26 mouse cellular contexts compared by ENCODE assay signal in the genomic region with DNA sequence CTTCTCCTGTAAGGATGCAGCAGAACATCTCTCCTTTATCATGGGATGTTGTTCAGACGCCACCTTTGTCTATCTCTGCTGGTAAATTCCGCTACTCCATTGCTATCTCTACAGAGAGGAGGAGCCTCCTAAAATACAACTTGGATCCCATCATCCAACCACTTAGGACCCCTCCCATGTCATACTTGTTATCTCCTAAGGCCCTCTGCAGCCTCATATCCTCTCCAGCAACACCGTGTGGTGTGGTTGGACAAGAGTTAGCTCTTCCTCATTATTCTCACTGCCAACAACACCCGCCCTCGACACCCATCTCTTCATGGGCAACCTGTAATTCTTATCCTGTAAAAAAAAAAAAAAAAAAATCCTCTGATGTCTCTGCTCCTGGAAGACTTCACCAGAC.
DNase-seq lines count a peak whose midpoint lies in the region; ATAC-seq and TF ChIP-seq lines count a peak whose summit lies in the region.
"Had no signal": no experiment of that assay in that cellular context is flagged by ENCODE, and none has a peak within 500 bp of the region (broad histone marks: within the 10 kb centered on the region; RNA-seq: fewer than 3 reads in every experiment).

No protein-coding gene starts in this region.

- H3K79me2 ChIP-seq in MEL (ENCODE audit: control insufficient read depth, insufficient read depth, low read length, poor library complexity), result no peaks in the 10 kb centered on the region

- H3K9ac ChIP-seq in liver, embryonic 14.5 days (replicated peaks), result no peak overlapping the region
- H3K9ac ChIP-seq in liver, embryonic 11.5 days (ENCODE audit: low read depth, low read length), result no peak overlapping the region
- no peak overlapping the region for H3K9ac ChIP-seq in MEL (ENCODE audit: control insufficient read depth, low read depth, low read length, poor library complexity, severe bottlenecking)
- H3K9ac ChIP-seq: embryonic facial prominence, embryonic 13.5 days; embryonic facial prominence, embryonic 15.5 days; forebrain, embryonic 12.5 days had no signal

- no peak for TF ChIP-seq CTCF in liver, embryonic 14.5 days (IDR thresholded peaks at IDR 0.05; ENCODE audit: low read depth)
- TF ChIP-seq CTCF in MEL (IDR thresholded peaks at IDR 0.05 in 2 of 3, conservative IDR thresholded peaks at IDR 0.05 in 1 of 3; ENCODE audit: control insufficient read depth in 1 of 3, insufficient read depth in 1 of 3, low read depth in 2 of 3, low read length in 3 of 3, poor library complexity in 1 of 3, severe bottlenecking in 1 of 3), result no peak

- H3K27ac ChIP-seq in liver, embryonic 14.5 days, result no peak overlapping the region
- no peak overlapping the region for H3K27ac ChIP-seq in liver, embryonic 11.5 days (ENCODE audit: low read depth, low read length)
- H3K27ac ChIP-seq in MEL (ENCODE audit: control insufficient read depth, low read depth, low read length), result no peak overlapping the region
- H3K27ac ChIP-seq: embryonic facial prominence, embryonic 13.5 days; embryonic facial prominence, embryonic 15.5 days; forebrain, embryonic 10.5 days; forebrain, embryonic 12.5 days had no signal

- no peak for DNase-seq in liver, embryonic 14.5 days (ENCODE audit: low read depth in 3 of 3, low spot score in 3 of 3)
- no peak for DNase-seq in liver, embryonic 11.5 days (ENCODE audit: low spot score)
- peak; percentile 83 for DNase-seq in MEL (ENCODE audit: low read depth, low spot score)
- peak; percentile 91 for DNase-seq in MEL-GATA-1-ER (ENCODE audit: extremely low read depth, low read depth)
- DNase-seq in layer of hippocampus, adult 11-12 months (ENCODE audit: low spot score), result no peak
- DNase-seq in thymus, postnatal 14 days, result no peak
- no peak for DNase-seq in heart, postnatal 14 days
- DNase-seq: adrenal gland, adult 8-10 months; adrenal gland, postnatal 14 days; adrenal gland, postnatal 36 days; cerebellum, adult 11-12 months; cerebellum, adult 2 months; cerebellum, adult 9-10 months; cerebellum, postnatal 10 days; cerebellum, postnatal 25 days; embryo, embryonic 11 days had no signal

- intact Hi-C loops in heart, postnatal 14 days (cut with DNase I), result loop anchor here (5.0 to 10.0 kb wide), 3 partner anchors 96 to 354 kb away; no protein-coding TSS in a partner anchor

- TF ChIP-seq EP300 in liver, embryonic 14.5 days (IDR thresholded peaks at IDR 0.05; ENCODE audit: low read depth), result no peak
- TF ChIP-seq EP300 in MEL (IDR thresholded peaks at IDR 0.05; ENCODE audit: low read depth in 1 of 2, low read length in 2 of 2), result peak; percentile 45 to 58; a peak in 3 of 4 replicates

- ATAC-seq in liver, embryonic 14.5 days (ENCODE audit: insufficient read depth), result peak; percentile 43; the same call in 1 of the 2 replicates
- no peak for ATAC-seq in liver, embryonic 11.5 days (replicated peaks; ENCODE audit: low FRiP score)
- peak; percentile 56 for ATAC-seq in megakaryocyte progenitor cell, adult 5-6 weeks (replicated peaks; ENCODE audit: poor library complexity)
- ATAC-seq: activated CD4-positive, CD25-positive, alpha-beta regulatory T cell, adult 4 months; forebrain, embryonic 14.5 days; forebrain, embryonic 16.5 days; Patski had no signal

- TF ChIP-seq RAD21 in MEL (IDR thresholded peaks at IDR 0.05; ENCODE audit: low read depth, low read length), result no peak

- no peak overlapping the region for H3K4me2 ChIP-seq in liver, embryonic 14.5 days (ENCODE audit: low read depth)
- no peak overlapping the region for H3K4me2 ChIP-seq in liver, embryonic 11.5 days
- H3K4me2 ChIP-seq: embryonic facial prominence, embryonic 13.5 days; embryonic facial prominence, embryonic 15.5 days; forebrain, embryonic 12.5 days had no signal

- TF ChIP-seq POLR2A in MEL (IDR thresholded peaks at IDR 0.05; ENCODE audit: control insufficient read depth in 1 of 2, insufficient read depth in 1 of 2, low read depth in 1 of 2, low read length in 2 of 2, poor library complexity in 1 of 2), result no peak

- no peaks in the 10 kb centered on the region for H3K36me3 ChIP-seq in liver, embryonic 14.5 days (replicated peaks; ENCODE audit: control insufficient read depth, insufficient read depth, low read depth)
- H3K36me3 ChIP-seq in liver, embryonic 11.5 days (ENCODE audit: control insufficient read depth, insufficient read depth, low read length), result no peaks in the 10 kb centered on the region
- H3K36me3 ChIP-seq in MEL (ENCODE audit: control insufficient read depth in 1 of 2, insufficient read depth in 2 of 2, low read length in 2 of 2), result peaks cover 0 to 2% of the 10 kb centered on the region in 2 experiments; a peak in 2 of 4 replicates
- H3K36me3 ChIP-seq: embryonic facial prominence, embryonic 13.5 days; embryonic facial prominence, embryonic 15.5 days; forebrain, embryonic 10.5 days; forebrain, embryonic 12.5 days had no signal

- H3K27me3 ChIP-seq in liver, embryonic 14.5 days (ENCODE audit: control insufficient read depth, insufficient read depth, low read length), result peaks cover 7% of the 10 kb centered on the region; the same call in 1 of the 2 replicates
- peaks cover 42% of the 10 kb centered on the region for H3K27me3 ChIP-seq in liver, embryonic 11.5 days (replicated peaks; ENCODE audit: control insufficient read depth, insufficient read depth, low read length)
- no peaks in the 10 kb centered on the region; a peak in 1 of 4 replicates for H3K27me3 ChIP-seq in MEL (ENCODE audit: control insufficient read depth in 1 of 2, insufficient read depth in 2 of 2, low read length in 2 of 2)

- H3K9me3 ChIP-seq in liver, embryonic 14.5 days (ENCODE audit: control insufficient read depth, low read length), result no peaks in the 10 kb centered on the region
- H3K9me3 ChIP-seq in liver, embryonic 11.5 days (ENCODE audit: control insufficient read depth, low read length), result no peaks in the 10 kb centered on the region
- no peaks in the 10 kb centered on the region for H3K9me3 ChIP-seq in MEL (replicated peaks; ENCODE audit: insufficient read depth, low read length)
- H3K9me3 ChIP-seq: embryonic facial prominence, embryonic 13.5 days; embryonic facial prominence, embryonic 15.5 days; forebrain, embryonic 10.5 days; forebrain, embryonic 12.5 days had no signal

- no peak overlapping the region for H3K4me3 ChIP-seq in liver, embryonic 14.5 days (ENCODE audit: insufficient read depth in 1 of 2, low read depth in 2 of 2, low read length in 2 of 2)
- H3K4me3 ChIP-seq in liver, embryonic 11.5 days (ENCODE audit: low read depth, low read length), result no peak overlapping the region
- H3K4me3 ChIP-seq in MEL (ENCODE audit: control insufficient read depth in 1 of 2, insufficient read depth in 1 of 2, low read depth in 2 of 2, low read length in 2 of 2), result no peak overlapping the region
- H3K4me3 ChIP-seq: embryonic facial prominence, embryonic 13.5 days; embryonic facial prominence, embryonic 15.5 days; erythroblast, embryonic 14.5 days; forebrain, embryonic 10.5 days; forebrain, embryonic 12.5 days had no signal

- no peaks in the 10 kb centered on the region; a peak in 1 of 4 replicates for H3K4me1 ChIP-seq in liver, embryonic 14.5 days (replicated peaks; ENCODE audit: control insufficient read depth in 2 of 2, insufficient read depth in 2 of 2, low read length in 1 of 2)
- peaks cover 11% of the 10 kb centered on the region for H3K4me1 ChIP-seq in liver, embryonic 11.5 days (replicated peaks; ENCODE audit: control insufficient read depth, insufficient read depth, low read length)
- peaks cover 0 to 13% of the 10 kb centered on the region in 2 experiments; a peak in 3 of 4 replicates for H3K4me1 ChIP-seq in MEL (ENCODE audit: control insufficient read depth in 1 of 2, insufficient read depth in 2 of 2, low read length in 2 of 2)

- WGBS in liver, embryonic 14.5 days (ENCODE audit: insufficient replicate concordance), result 12% methylated on average over 5 of the region's 5 CpGs
- WGBS in liver, embryonic 11.5 days, result 42% methylated on average over 5 of the region's 5 CpGs

TF ChIP-seq in MEL, 35 proteins besides CTCF, POLR2A, EP300 and RAD21:
- TF ChIP-seq TBP (IDR thresholded peaks at IDR 0.05; ENCODE audit: low read depth, low read length), result no peak
- TF ChIP-seq MYB (IDR thresholded peaks at IDR 0.05; ENCODE audit: low read depth, low read length), result no peak
- no peak for TF ChIP-seq ZMIZ1 (IDR thresholded peaks at IDR 0.05; ENCODE audit: low read depth, low read length)
- TF ChIP-seq HCFC1 (IDR thresholded peaks at IDR 0.05; ENCODE audit: low read depth, low read length), result no peak
- no peak for TF ChIP-seq CHD2 (IDR thresholded peaks at IDR 0.05; ENCODE audit: low read length)
- TF ChIP-seq ZKSCAN1 (IDR thresholded peaks at IDR 0.05; ENCODE audit: low read depth, low read length), result no peak
- TF ChIP-seq E2F4 (IDR thresholded peaks at IDR 0.05; ENCODE audit: borderline replicate concordance, low read depth, low read length), result no peak
- no peak for TF ChIP-seq MAFK (IDR thresholded peaks at IDR 0.05; ENCODE audit: borderline replicate concordance, low read depth, low read length)
- no peak for TF ChIP-seq MAX (IDR thresholded peaks at IDR 0.05; ENCODE audit: low read length)
- TF ChIP-seq TCF12 (IDR thresholded peaks at IDR 0.05; ENCODE audit: low read depth, low read length), result 0 out of 2 replicates have a peak, but pooled peaks have one; percentile 31
- no peak for TF ChIP-seq SIN3A (IDR thresholded peaks at IDR 0.05; ENCODE audit: low read length)
- TF ChIP-seq ETS1 (IDR thresholded peaks at IDR 0.05; ENCODE audit: low read depth, low read length), result peak; percentile 39; the same call in 1 of the 2 replicates
- TF ChIP-seq GATA1 (IDR thresholded peaks at IDR 0.05; ENCODE audit: low read depth, low read length), result peak; percentile 77
- no peak for TF ChIP-seq MYC (IDR thresholded peaks at IDR 0.05; ENCODE audit: low read depth, low read length)
- no peak for TF ChIP-seq MEF2A (IDR thresholded peaks at IDR 0.05; ENCODE audit: extremely low read depth, insufficient replicate concordance, low read depth, low read length, poor library complexity, severe bottlenecking)
- peak; percentile 80 for TF ChIP-seq TAL1 (IDR thresholded peaks at IDR 0.05; ENCODE audit: low read length)
- no peak for TF ChIP-seq POLR2AphosphoS5 (IDR thresholded peaks at IDR 0.05; ENCODE audit: borderline replicate concordance, low read depth, low read length)
- no peak for TF ChIP-seq JUND (IDR thresholded peaks at IDR 0.05; ENCODE audit: low read depth, low read length)
- no peak for TF ChIP-seq RCOR1 (IDR thresholded peaks at IDR 0.05; ENCODE audit: low read depth, low read length)
- TF ChIP-seq ELF1 (IDR thresholded peaks at IDR 0.05; ENCODE audit: low read depth, low read length), result no peak

Comparison
In these comparisons a context has a peak if more than half of its experiments do, and no peak if none do; other contexts are left out.
1. DNase-seq: peak in MEL (single experiment) and MEL-GATA-1-ER (single experiment); none in liver, embryonic 14.5 days (0 of 3), liver, embryonic 11.5 days (single experiment), layer of hippocampus, adult 11-12 months (single experiment), thymus, postnatal 14 days (single experiment) and heart, postnatal 14 days (0 of 2).